Mouse (Mus musculus): ENCODE data around the gene Gstm5. TPM values are rescaled to one million over a fixed set of nuclear protein-coding genes. Genes with fewer than 3 reads are reported as not detected.

Gstm5 gene
- 376 and 412 TPM in 2 replicates for polyA plus RNA-seq (2015; fragmentation: Nextera tagmentation; extraction: Ambion mirVana)

GRCm38 (mm10) chr3:107895720-107896569 lies at the start of gene Gstm5:
Gene Gstm5 (plus strand): TSS chr3:107895821.

GRCm38 (mm10) chr3:107877005-107877404 lies 18.6 kb upstream of the Gstm5 start, which contains the start of gene Eps8l3:
Gene Eps8l3 (plus strand): TSS chr3:107877229.

GRCm38 (mm10) chr3:107931670-107932069 lies 36.0 kb downstream of the Gstm5 start, which contains the start of gene Gstm7:
Gene Gstm7 (minus strand): TSS chr3:107931817.

GRCm38 (mm10) chr3:107943239-107943990 lies 47.8 kb downstream of the Gstm5 start, which contains the start of gene Gstm6:
Gene Gstm6 (minus strand): TSS chr3:107943749.

Other genes starting within 250 kb of the Gstm5 start
- gene Ahcyl1, start 199.3 kb upstream of the Gstm5 start, polyA plus RNA-seq (2015; fragmentation: Nextera tagmentation; extraction: Ambion mirVana), result 153 and 158 TPM in 2 replicates
- 11.9 and 14.0 TPM in 2 replicates for gene Csf1, start 135.4 kb upstream of the Gstm5 start, polyA plus RNA-seq (2015; fragmentation: Nextera tagmentation; extraction: Ambion mirVana)
- not detected in 2 replicates for gene Eps8l3, start 18.6 kb upstream of the Gstm5 start, polyA plus RNA-seq (2015; fragmentation: Nextera tagmentation; extraction: Ambion mirVana)
- gene Gstm7, start 36.0 kb downstream of the Gstm5 start, polyA plus RNA-seq (2015; fragmentation: Nextera tagmentation; extraction: Ambion mirVana), result 35.9 and 41.4 TPM in 2 replicates
- gene Gstm6, start 47.9 kb downstream of the Gstm5 start, polyA plus RNA-seq (2015; fragmentation: Nextera tagmentation; extraction: Ambion mirVana), result 13.3 and 16.4 TPM in 2 replicates
- gene Gstm3, start 73.5 kb downstream of the Gstm5 start, polyA plus RNA-seq (2015; fragmentation: Nextera tagmentation; extraction: Ambion mirVana), result not detected in 2 replicates
- 12.0 and 19.7 TPM in 2 replicates for gene Gstm2, start 90.6 kb downstream of the Gstm5 start, polyA plus RNA-seq (2015; fragmentation: Nextera tagmentation; extraction: Ambion mirVana)
- 540 and 612 TPM in 2 replicates for gene Gstm1, start 122.2 kb downstream of the Gstm5 start, polyA plus RNA-seq (2015; fragmentation: Nextera tagmentation; extraction: Ambion mirVana)
- 24.6 and 24.8 TPM in 2 replicates for gene Gstm4, start 149.1 kb downstream of the Gstm5 start, polyA plus RNA-seq (2015; fragmentation: Nextera tagmentation; extraction: Ambion mirVana)
- gene Ampd2, start 190.8 kb downstream of the Gstm5 start, polyA plus RNA-seq (2015; fragmentation: Nextera tagmentation; extraction: Ambion mirVana), result 46.4 and 51.5 TPM in 2 replicates
- gene Gnat2, start 197.0 kb downstream of the Gstm5 start, polyA plus RNA-seq (2015; fragmentation: Nextera tagmentation; extraction: Ambion mirVana), result 0.09 TPM in 1 of 2 replicates, not detected in the other

Data from neural tube, postnatal 0 days (tissue).